Mouse (Mus musculus): ENCODE measurements around the gene Idi2. TPM values are rescaled to one million over a fixed set of nuclear protein-coding genes. Genes with fewer than 3 reads are reported as not detected.
"Not testable (repeated sequence)": the region's sequence is repeated elsewhere in the genome, so short reads cannot be mapped to it uniquely, and the experiment has no call there.

Idi2 gene
- total RNA-seq (2017), result not detected in 2 replicates

- ATAC-seq (replicated peaks in 1 of 2; ENCODE audit: insufficient read depth in 1 of 2, low FRiP score in 2 of 2, low TSS enrichment in 1 of 2, low read depth in 1 of 2, poor library complexity in 2 of 2, severe bottlenecking in 2 of 2), result not testable (repeated sequence)
These were observed at the start of gene Idi2 for GRCm38 (mm10) chr13:8952563-8952962. Gene Idi2 (plus strand): TSS chr13:8952863.

DNA sequence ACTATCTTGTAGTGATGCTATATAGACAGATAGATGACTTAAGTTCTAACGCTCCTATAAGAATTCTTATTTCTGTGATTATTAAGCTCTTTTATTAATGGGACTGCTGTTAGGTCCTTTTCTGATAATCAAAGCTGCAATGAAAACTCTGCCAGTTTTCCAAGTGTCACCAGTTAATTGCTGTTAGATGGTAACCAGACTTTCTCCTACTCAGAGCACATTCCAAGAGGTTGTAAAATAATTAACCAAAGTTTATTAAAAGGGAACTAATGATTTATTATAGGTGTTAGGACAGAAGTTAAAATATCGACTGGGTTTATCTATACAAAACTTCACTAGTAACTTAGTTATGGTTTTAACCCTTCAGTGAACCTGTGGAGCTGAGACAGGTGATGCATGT lies 46.7 kb upstream of the Idi2 start:
- not testable (repeated sequence) for ATAC-seq (replicated peaks in 1 of 2; ENCODE audit: insufficient read depth in 1 of 2, low FRiP score in 2 of 2, low TSS enrichment in 1 of 2, low read depth in 1 of 2, poor library complexity in 2 of 2, severe bottlenecking in 2 of 2)

DNA sequence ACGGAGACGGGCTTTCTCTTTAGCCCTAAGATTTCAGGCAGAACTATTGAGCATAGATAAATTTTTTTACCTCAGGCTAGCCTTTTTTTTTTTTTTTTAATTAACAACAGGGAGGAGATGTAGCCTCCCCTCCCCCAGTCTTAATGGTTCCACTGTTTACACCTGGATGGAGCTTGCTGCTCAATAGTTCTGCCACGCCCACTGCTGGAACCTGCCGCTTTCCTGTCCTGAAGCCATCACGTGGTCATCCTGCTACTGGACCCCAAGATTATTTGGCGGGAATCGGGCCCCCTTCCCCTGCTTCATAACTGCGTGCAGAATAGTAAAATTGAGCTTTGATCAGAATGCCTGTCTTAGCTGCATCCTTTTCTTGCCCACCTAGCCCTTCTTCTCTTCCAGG lies 38.8 kb upstream of the Idi2 start:
- not testable (repeated sequence) for ATAC-seq (replicated peaks in 1 of 2; ENCODE audit: insufficient read depth in 1 of 2, low FRiP score in 2 of 2, low TSS enrichment in 1 of 2, low read depth in 1 of 2, poor library complexity in 2 of 2, severe bottlenecking in 2 of 2)

GRCm38 (mm10) chr13:8933499-8933898 lies 19.2 kb upstream of the Idi2 start:
- ATAC-seq (replicated peaks in 1 of 2; ENCODE audit: insufficient read depth in 1 of 2, low FRiP score in 2 of 2, low TSS enrichment in 1 of 2, low read depth in 1 of 2, poor library complexity in 2 of 2, severe bottlenecking in 2 of 2), result no peak

GRCm38 (mm10) chr13:8937611-8938140 lies 15.0 kb upstream of the Idi2 start:
- not testable (repeated sequence) for ATAC-seq (replicated peaks in 1 of 2; ENCODE audit: insufficient read depth in 1 of 2, low FRiP score in 2 of 2, low TSS enrichment in 1 of 2, low read depth in 1 of 2, poor library complexity in 2 of 2, severe bottlenecking in 2 of 2)

GRCm38 (mm10) chr13:8941110-8941509 lies 11.6 kb upstream of the Idi2 start:
- ATAC-seq (replicated peaks in 1 of 2; ENCODE audit: insufficient read depth in 1 of 2, low FRiP score in 2 of 2, low TSS enrichment in 1 of 2, low read depth in 1 of 2, poor library complexity in 2 of 2, severe bottlenecking in 2 of 2), result not testable (repeated sequence)

GRCm38 (mm10) chr13:8941701-8942100 lies 11.0 kb upstream of the Idi2 start:
- ATAC-seq (replicated peaks in 1 of 2; ENCODE audit: insufficient read depth in 1 of 2, low FRiP score in 2 of 2, low TSS enrichment in 1 of 2, low read depth in 1 of 2, poor library complexity in 2 of 2, severe bottlenecking in 2 of 2), result not testable (repeated sequence)

DNA sequence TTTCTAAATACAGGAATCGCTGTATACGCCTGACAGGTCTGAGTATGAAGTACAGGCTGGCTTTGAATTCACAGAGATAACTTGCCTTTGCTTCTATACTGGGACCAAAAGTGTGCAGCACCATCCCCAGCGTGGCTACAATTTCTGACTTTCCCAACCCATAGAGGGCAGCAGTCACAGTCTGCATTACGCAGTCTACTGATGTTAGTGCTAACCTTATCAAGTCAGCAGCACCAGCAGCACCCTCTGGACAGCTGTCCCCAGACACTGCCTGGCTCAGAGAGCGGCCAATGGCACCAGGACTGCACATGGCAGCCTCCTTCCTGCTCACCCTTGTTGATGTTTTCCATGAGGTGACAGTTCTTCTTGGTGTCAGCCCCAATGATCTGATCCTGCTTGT lies 8.8 kb upstream of the Idi2 start:
- peak; percentile 54 to 69; a peak in 3 of 4 replicates for ATAC-seq (replicated peaks in 1 of 2; ENCODE audit: insufficient read depth in 1 of 2, low FRiP score in 2 of 2, low TSS enrichment in 1 of 2, low read depth in 1 of 2, poor library complexity in 2 of 2, severe bottlenecking in 2 of 2)

- ATAC-seq (replicated peaks in 1 of 2; ENCODE audit: insufficient read depth in 1 of 2, low FRiP score in 2 of 2, low TSS enrichment in 1 of 2, low read depth in 1 of 2, poor library complexity in 2 of 2, severe bottlenecking in 2 of 2), result not testable (repeated sequence)
These were observed 4.5 kb upstream of the Idi2 start, which contains the start of gene Gm9745 for GRCm38 (mm10) chr13:8948131-8948530. Gene Gm9745 (minus strand): TSS chr13:8948231.

- not testable (repeated sequence) for ATAC-seq (replicated peaks in 1 of 2; ENCODE audit: insufficient read depth in 1 of 2, low FRiP score in 2 of 2, low TSS enrichment in 1 of 2, low read depth in 1 of 2, poor library complexity in 2 of 2, severe bottlenecking in 2 of 2)
These were observed 2.5 kb downstream of the Idi2 start for GRCm38 (mm10) chr13:8955127-8955526.

GRCm38 (mm10) chr13:8956873-8957272 lies 4.2 kb downstream of the Idi2 start:
- peak; percentile 48 to 63; a peak in 2 of 4 replicates for ATAC-seq (replicated peaks in 1 of 2; ENCODE audit: insufficient read depth in 1 of 2, low FRiP score in 2 of 2, low TSS enrichment in 1 of 2, low read depth in 1 of 2, poor library complexity in 2 of 2, severe bottlenecking in 2 of 2)

DNA sequence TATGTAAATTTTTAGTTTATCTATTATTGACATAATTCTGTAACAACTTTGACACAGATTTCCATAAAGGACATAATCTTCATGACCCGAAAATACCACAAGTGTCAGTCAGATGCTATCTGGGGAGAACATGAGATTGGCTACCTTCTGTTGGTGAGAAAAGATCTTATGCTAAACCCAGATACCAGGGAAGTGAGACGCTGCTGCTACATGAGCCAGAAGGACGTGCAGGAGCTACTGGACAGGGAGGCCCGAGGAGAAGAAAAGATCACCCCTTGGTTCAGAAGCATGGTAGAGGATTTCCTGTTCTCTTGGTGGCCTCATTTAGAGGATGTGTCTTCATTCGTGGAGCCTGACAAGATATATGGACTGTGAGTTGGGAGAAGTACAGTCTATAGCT lies 6.4 kb downstream of the Idi2 start:
- not testable (repeated sequence) for ATAC-seq (replicated peaks in 1 of 2; ENCODE audit: insufficient read depth in 1 of 2, low FRiP score in 2 of 2, low TSS enrichment in 1 of 2, low read depth in 1 of 2, poor library complexity in 2 of 2, severe bottlenecking in 2 of 2)

- ATAC-seq (replicated peaks in 1 of 2; ENCODE audit: insufficient read depth in 1 of 2, low FRiP score in 2 of 2, low TSS enrichment in 1 of 2, low read depth in 1 of 2, poor library complexity in 2 of 2, severe bottlenecking in 2 of 2), result not testable (repeated sequence)
These were observed 6.9 kb downstream of the Idi2 start for GRCm38 (mm10) chr13:8959554-8959953.

- not testable (repeated sequence) for ATAC-seq (replicated peaks in 1 of 2; ENCODE audit: insufficient read depth in 1 of 2, low FRiP score in 2 of 2, low TSS enrichment in 1 of 2, low read depth in 1 of 2, poor library complexity in 2 of 2, severe bottlenecking in 2 of 2)
These were observed 8.6 kb downstream of the Idi2 start for GRCm38 (mm10) chr13:8961128-8961888.

GRCm38 (mm10) chr13:8962266-8962665 lies 9.6 kb downstream of the Idi2 start:
- ATAC-seq (replicated peaks in 1 of 2; ENCODE audit: insufficient read depth in 1 of 2, low FRiP score in 2 of 2, low TSS enrichment in 1 of 2, low read depth in 1 of 2, poor library complexity in 2 of 2, severe bottlenecking in 2 of 2), result not testable (repeated sequence)

- ATAC-seq (replicated peaks in 1 of 2; ENCODE audit: insufficient read depth in 1 of 2, low FRiP score in 2 of 2, low TSS enrichment in 1 of 2, low read depth in 1 of 2, poor library complexity in 2 of 2, severe bottlenecking in 2 of 2), result no peak
These were observed 12.6 kb downstream of the Idi2 start for GRCm38 (mm10) chr13:8965224-8965623.

DNA sequence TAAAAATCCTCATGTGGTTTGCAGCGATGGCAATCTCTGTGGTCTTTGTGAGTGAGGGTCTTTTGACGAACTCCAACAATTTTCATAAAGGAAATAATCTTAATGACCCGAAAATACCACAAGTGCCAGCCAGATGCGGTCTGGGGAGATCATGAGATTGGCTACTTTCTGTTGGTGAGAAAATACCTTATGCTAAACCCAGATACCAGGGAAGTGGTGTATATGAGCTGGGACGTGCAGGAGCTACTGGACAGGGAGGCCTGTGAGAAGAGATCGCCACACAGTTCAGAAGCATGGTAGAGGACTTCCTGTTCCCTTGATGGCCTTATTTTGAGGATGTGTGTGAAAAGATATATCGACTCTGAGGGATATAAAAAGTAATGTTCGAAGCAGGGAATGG lies 15.1 kb downstream of the Idi2 start:
- no peak for ATAC-seq (replicated peaks in 1 of 2; ENCODE audit: insufficient read depth in 1 of 2, low FRiP score in 2 of 2, low TSS enrichment in 1 of 2, low read depth in 1 of 2, poor library complexity in 2 of 2, severe bottlenecking in 2 of 2)

GRCm38 (mm10) chr13:8972369-8972768 lies 19.7 kb downstream of the Idi2 start:
- ATAC-seq (replicated peaks in 1 of 2; ENCODE audit: insufficient read depth in 1 of 2, low FRiP score in 2 of 2, low TSS enrichment in 1 of 2, low read depth in 1 of 2, poor library complexity in 2 of 2, severe bottlenecking in 2 of 2), result no peak

DNA sequence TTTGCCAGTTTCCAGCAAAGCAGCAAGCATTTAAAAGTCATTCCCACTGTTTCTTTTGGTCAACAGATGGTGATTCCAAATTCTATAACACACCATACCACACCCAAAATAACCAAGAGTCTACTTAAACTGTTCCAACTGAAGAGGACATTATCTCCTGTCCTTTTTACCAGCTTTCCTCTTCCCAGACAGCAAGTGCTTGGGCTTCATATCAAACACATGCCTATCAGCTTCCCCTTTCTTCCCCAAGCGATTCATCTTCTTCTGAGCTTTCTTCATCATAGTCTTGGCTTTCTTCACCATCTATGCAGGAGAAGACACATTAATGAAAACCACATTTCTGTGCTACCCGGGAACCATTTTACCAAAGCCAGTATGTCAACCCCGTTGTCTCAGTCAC lies 20.3 kb downstream of the Idi2 start:
- no peak for ATAC-seq (replicated peaks in 1 of 2; ENCODE audit: insufficient read depth in 1 of 2, low FRiP score in 2 of 2, low TSS enrichment in 1 of 2, low read depth in 1 of 2, poor library complexity in 2 of 2, severe bottlenecking in 2 of 2)

Measured in hematopoietic stem cell, adult 5-6 weeks (primary cell).